Mouse (Mus musculus) adrenal gland, adult 18-20 months (tissue): ENCODE measurements around the gene Grm4. TPM values are rescaled to one million over a fixed set of nuclear protein-coding genes. Genes with fewer than 3 reads are reported as not detected.

ENCODE experiments used
- DNase-seq, 2 experiments: peaks; one replicate each; pipeline ENCODE4 v3.0.0; 2021 to 2022; ENCODE audit warnings: low spot score in 2 of 2
- long read RNA-seq, 2 experiments: library from polyadenylated mRNA; stranded (forward); transcript quantifications; one replicate each; pipeline ENCODE4 v2.0.0; 2021
- total RNA-seq, 2 experiments: library from RNA; stranded (reverse); gene quantifications; 1 replicate in 1 of 2; 2 replicates in 1 of 2; pipeline ENCODE4 v1.2.3; 2021

Gene Grm4
- 1 to 10 TPM in 1 of 2 experiments, under 1 TPM in 1; 0.80 to 1.4 TPM for total RNA-seq
- long read RNA-seq, experiment 1, result 0 reads
- long read RNA-seq, experiment 2, partial matches to known transcripts, result 1 of 1 reads
- long read RNA-seq, experiment 2, other reads (novel, unspliced or antisense), result 0 of 1 reads

DNA sequence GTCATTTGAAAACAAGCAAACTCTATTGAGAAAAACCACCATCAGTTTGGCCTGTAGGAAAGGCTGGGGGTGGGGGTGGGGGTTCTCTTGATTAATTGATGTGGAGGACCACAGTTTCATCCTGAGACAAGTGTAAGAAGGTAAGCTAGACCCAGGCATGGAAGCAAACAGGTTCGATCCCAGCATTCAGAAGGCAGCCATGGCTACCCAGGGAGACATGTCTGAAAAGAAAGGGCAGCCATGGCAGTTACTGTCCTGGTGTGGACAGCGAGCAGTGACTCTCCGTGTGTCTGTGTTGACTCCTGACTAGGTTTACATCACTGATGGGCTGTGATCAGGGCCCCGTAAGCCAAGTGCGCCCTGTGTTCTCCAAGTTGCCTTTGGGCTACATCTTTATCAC, at the start of gene Grm4:
Gene Grm4 (minus strand): TSS at position 101 of the 400 bp plus-strand sequence.
- no peak for DNase-seq

DNA sequence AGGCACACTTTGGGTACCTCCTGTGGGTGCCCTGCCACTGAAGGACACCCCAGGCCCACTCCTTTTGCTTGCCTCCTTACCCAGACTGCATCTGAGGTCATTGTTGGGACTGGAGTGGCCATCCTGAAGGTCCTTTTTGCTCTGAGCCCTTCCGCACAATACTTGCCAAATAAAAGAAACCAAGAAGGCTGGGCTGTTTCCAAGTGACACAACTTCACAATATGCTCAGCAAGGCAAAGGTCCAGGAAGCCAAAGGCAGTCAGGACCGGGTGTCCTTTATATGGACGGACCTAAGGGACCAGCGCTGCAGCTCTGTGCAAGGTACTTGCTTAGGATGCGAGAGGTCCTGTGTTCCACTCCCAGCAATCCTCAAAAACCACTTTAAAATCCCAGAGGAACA, 47.0 kb upstream of the Grm4 start:
- no peak for DNase-seq

DNA sequence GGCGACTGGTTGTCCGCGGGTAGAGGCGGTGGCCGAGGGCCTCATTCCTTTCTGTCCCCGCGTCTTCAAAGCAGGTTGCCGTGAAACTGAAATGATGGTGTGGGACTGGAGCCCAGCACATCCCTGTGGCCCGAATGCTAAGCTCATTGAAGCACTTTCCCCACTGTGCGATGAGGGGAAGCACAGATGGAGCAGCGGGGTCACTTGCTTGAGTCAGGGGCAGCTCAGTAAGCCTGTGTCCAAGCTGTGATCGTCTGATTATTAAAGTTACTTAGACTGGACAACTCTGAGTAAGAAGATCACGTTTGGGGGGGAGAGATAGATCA, 44.7 kb upstream of the Grm4 start:
- no peak for DNase-seq

DNA sequence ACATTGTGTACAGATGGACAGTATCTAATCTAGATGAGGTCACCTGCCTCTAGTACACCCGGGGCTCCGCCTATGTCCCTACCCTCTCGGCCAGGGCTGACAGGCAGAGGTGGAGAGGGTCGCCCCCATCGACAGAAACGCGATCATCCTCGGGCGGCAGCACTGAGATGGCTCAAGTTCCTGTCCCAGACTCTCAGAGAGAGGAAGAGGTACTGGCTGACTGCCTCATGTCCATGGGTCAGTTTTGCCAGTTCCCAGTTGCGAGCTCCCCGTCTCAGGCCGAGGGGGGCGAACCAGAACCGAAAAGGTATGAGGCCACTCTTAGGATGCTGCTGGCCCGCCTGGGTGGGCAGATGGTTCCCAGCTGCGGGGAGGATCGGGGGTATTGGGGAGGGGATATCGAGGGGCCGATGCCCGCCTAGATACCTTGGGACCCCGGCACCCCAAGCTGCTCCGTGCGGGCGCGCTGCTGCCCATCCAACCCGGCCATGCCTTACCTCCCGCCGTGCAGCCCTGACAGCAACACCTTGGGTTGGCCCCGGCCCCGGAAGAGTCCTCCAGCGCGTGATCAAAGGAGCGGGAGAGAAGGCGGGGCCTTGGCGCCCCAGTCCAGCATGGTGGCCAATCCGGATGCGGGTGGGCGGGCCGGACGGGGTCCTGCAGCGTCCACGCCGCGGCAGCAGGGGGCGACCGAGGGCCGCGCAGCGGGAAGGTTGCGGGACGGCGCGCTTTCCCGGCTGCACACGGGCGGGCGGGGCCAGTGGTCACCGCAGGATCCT, 44.1 kb upstream of the Grm4 start, which contains the start of gene AI413582:
Gene AI413582 (minus strand): TSS at position 594 of the 779 bp plus-strand sequence.
- DNase-seq, result peak; percentile 99

DNA sequence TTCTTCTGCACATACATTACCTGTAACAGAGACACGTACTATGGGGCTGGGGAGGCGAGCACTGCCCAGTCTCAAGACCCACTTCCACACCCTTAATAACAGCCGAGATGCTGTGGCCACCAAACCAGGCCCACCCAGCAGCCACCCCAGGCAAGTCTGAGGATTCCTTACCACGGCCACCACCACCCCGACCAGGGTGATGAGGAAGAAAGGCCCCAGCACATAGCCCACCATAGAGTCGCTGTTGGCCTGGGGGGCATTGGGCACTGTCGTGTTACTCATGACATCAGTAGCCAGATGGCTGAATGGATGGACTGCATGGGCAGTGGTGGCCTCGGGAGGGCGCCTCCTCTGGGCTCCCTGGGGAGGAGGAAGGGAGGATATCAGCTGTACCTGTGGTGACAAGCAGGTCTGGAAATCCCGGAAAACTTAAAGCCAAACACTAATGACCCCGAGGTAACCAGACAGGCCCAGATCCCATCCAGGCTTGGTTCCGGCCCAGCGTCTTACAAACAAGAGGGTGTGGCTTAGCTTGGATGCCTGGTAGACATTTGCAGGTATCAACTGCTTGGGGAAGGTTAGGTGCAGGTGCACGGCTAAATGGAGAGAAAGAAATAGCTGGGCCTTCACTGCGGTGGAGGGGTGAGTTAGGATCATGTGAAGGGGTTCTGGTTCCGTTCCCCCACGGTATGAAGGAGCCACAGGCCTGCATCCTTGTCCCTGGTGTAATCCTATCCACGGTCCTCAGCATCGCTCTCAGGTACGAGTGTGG, 43.4 kb upstream of the Grm4 start:
- DNase-seq, result no peak

DNA sequence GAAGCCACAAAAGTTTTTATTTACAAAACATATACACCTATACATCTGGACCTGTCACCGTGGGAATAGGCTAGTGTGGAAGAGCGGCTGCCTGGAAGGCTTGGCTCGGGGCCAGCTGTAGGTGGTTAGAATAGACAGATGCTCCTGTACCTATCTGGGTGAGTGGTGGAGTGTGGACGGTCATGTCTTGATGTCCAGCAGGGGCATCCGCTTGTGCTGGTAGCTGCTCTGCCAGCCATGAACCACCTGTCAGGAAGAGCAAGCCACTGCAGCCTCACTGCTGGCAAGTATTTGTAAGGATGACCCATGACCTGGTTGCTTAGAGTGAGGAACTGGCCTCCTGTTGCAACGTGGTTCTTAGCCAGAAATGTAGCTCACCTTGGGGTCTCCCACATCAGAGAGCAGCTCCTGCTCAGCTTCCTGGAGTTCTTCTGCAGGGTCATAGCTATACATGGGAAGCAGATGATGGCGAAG, 42.6 kb upstream of the Grm4 start:
- no peak for DNase-seq

DNA sequence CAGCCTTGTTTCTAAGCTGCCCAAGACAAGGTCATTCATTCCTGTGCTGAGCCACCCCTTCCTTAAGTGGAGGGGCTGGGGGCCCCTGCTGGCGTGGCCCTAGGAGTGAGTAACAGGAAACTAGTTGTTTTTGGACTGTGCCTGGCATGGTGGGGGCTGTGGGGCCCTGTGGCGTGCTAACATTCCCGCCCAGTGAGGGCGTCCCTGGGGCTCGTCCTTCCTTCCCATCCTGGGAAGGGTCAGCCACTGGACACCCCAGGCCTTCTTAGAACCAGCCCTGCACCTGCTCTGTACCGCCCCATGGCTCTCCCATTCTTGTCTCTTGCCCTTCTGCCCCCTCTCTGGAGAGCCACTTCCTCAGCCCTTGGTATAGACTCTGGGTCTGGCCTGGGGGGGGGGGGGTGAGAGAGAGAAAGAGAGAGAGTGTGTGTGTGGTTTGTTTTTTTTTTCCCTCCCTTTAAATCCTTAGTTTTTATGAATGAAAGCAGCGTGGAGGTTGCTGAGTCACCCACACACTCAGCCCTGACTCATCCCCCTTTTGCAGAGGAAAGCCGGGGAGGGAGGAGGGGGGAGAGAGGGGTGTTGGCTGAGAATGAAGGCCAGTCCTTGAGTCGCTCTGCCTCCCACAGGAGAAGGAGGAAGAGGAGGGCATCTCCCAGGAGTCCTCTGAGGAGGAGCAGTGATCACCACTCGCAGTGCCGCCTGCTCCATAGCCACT, 40.8 kb upstream of the Grm4 start:
- peak in 1 of 2 experiments; percentile 62 for DNase-seq

DNA sequence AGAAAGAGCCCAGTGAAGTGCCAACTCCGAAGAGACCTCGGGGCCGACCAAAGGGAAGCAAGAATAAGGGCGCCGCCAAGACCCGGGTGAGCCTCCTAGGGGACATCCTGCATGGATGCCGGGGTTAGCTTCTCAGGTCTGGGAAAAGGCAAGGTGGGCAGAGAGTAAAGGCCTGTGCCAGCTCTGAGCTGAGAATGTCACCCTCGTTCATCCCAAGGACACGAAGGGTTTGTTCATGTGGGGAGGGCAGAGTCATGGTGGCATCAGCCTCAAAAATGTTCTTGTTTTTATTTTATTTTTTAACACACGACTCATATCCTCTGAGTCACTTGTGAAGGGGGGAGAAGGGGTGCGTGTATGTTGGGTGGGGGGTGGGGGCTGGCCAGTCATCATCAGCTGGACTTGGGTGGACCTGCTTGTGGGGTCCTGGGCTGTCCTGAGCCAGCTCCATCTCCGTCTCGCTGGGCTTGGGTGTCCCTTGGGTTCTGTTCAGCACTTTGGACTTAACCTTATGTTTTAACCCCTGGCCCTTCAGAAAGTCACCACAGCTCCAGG, 39.8 kb upstream of the Grm4 start:
- DNase-seq, result no peak

DNA sequence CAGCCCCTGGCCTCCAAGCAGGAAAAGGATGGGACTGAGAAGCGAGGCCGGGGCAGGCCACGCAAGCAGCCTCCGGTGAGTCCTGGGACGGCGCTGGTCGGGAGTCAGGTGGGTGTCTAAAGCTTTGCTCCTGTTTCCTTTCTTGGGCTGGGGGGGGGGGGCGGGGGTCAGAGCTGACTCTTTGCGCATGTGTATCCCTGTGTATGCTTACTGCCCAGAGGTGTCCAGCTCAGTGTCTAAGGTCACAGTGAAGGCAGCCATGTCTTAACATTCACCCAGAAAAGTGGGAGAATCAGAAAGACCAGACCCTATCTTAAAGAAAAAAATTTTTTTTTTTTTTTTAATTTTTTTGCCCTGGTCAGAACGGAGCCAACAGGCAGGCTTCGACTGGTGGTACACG, 38.4 kb upstream of the Grm4 start:
- DNase-seq, result no peak

DNA sequence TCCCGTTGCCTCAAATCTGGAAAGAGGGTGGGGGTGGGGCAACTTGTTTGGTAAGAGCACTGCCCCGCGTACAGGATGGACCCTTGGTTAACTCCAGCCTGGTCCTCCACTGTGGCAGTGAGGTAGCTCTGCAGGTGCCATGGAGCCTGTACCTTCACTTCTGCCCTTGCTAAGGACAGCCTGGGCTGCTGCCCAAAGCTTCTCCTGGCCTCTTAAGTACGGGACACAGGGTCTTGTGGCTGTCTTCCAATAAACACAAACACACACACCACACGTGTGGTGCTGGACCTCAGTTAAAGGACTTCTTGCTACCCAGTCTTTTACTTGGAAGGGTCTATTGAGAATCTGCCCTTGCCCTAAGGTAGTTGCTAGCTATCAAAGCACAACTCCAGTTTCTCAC, 37.6 kb upstream of the Grm4 start:
- DNase-seq, result no peak

DNA sequence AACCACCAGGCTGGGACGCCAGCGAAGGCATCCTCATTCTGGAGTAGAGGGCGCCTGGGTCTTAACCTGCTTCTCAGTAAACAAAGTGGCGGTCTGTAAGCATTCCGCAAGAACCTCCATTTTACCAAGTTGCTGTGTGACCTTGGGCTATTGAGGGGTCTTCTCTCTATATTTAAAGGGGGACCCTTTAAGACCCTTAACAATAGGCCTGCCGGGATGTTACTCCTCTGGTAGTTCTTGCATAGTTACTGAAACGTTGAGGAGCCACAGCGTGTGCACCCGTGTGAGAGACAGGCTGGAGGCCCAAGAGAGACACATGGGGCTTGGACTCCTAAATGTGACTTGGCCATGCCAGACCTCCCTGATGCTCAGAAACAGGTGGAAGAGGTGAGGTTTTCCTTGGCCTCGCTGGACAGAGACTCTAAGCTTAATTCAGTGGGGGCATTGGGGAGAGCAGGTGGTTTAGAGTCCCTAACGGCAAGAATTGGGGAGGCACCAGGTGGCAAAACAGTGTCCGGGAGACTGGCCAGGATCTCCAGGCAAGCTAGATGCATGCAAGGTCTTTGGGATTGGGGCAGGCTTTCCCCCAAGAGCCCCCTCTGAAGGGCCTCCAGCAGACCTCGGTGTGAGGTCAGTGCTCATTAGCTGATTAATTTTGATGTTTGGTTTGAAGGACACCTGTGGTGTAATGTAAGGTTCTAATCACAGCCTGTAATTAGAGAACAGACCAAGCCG, 36.9 kb upstream of the Grm4 start:
- no peak for DNase-seq

DNA sequence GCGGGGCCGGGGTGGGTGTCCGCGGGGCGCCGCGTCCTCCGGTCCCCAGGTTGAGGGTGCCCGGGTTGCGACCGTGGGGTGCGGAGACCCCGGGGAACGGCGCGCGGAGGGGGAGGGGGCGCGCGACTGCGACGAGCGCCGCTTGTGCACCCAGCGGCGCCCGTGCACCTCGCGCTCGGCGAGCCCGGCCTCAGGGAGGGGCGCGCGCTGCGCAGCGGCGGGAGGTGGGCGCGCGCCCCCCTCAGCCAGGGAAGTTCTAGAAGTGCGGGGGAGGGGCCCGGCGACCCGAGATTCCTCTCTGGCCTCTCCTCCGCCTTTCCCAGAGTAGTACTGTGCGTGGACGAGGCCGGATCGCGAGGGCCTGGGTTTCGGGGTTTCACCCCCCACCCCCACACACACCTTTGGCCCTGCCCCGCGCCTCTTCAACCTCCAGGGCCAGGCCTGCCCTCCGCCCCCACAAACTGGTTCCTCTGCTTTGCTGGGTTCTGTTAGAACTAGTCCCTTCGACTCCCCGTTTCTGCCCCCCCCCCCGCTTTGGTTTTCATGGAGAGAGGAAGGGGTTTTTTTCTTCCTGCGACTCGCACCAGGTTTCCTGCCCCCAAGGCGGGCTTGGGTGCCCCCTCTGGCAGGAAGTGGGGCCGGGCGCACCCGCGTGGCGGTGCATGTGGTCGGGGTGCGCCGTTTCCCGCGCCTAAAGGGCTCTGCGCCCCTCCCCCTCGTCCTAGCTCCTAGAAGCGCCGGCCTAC, 36.2 kb upstream of the Grm4 start:
- peak in 1 of 2 experiments; percentile 52 for DNase-seq

DNA sequence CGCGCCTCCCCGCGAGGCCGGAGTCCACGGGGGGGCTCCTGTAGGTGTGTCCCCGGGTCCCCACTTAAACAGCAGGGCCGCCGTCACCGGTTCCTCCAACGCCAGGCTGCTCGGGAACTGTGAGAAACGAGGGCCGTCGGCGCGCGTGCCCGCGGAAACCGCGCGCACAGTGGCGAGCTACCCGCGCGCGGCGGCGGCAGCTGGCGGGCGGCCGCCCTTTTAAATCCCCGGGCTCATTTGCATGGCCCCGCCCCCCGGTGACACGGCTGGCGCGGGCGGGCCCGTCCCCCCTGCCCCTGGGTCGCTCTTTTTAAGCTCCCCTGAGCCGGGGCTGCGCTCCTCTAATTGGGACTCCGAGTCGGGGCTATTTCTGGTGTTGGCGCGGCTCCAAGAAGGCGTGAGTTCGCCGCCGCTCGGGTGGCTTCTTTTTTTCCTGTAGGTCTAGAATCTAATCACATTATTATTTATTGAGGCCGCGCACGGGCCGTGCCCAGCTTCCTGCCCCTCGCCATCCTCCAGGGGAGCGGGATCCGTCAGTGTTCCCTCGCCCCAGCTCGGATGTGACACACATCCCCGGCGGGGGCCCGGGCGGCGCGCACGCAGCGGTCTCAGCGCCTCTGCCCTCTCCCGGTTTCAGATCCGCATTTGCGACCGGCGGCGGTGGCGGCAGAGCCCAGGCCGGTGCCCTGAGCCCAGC, 35.3 kb upstream of the Grm4 start, which contains the start of gene Hmga1:
Gene Hmga1 (plus strand): TSS at position 183 of the 697 bp plus-strand sequence.
- DNase-seq, result peak; percentile 84 to 89

DNA sequence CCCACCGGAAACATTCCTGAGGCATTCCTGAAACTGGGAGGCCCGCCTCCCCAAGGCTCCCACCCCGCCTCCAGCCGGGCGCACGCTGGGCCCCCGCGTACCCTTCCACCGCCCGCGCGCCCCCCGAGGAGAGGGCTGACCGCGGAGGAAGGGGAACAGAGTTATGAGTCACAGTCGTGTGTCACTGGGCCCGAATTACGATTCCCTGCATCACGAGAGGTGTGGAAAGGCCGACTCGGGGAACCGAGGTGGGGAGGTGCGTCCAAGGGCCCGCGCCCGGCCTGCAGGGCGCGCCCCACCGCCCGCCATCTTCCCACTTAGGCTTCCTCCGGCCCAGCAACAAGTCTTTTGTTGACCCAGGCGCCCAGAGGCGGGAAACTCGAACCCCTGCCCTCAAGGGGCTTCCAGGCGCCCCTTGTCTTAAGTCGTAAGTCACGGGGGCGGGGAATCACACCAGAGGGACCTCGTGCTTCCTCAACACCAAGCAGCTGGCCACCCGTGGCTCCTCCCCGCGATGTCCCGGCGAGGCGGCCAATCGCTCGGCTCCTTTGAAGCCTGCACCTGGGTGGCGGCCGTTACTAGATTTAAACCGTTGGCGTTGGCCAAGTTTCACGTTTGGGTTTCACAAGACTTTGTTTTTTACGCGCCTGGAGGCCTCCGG, 34.4 kb upstream of the Grm4 start:
- peak; percentile 56 to 58 for DNase-seq

DNA sequence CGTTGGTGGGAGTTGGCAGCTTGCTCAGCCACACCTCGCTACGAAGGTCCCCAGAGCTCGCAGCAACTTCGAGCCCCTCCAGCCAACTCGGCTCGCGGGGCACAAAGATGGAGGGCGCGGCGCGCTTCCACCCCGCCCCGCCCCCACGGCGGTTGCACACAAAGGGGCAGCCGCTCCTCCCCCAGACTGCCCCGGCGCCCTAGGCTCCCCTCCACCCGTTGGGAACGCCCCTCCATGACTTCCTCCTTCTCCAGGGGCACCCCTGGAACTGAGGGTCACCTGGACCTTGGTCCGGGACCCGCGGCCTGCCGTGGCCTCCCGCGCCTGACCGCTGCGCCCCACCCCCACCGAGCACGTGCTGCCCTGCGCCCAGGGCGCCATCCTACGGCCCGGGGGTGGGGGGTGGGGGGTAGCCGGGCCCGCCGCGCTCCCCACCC, 33.9 kb upstream of the Grm4 start:
- DNase-seq, result peak in 1 of 2 experiments; percentile 57

DNA sequence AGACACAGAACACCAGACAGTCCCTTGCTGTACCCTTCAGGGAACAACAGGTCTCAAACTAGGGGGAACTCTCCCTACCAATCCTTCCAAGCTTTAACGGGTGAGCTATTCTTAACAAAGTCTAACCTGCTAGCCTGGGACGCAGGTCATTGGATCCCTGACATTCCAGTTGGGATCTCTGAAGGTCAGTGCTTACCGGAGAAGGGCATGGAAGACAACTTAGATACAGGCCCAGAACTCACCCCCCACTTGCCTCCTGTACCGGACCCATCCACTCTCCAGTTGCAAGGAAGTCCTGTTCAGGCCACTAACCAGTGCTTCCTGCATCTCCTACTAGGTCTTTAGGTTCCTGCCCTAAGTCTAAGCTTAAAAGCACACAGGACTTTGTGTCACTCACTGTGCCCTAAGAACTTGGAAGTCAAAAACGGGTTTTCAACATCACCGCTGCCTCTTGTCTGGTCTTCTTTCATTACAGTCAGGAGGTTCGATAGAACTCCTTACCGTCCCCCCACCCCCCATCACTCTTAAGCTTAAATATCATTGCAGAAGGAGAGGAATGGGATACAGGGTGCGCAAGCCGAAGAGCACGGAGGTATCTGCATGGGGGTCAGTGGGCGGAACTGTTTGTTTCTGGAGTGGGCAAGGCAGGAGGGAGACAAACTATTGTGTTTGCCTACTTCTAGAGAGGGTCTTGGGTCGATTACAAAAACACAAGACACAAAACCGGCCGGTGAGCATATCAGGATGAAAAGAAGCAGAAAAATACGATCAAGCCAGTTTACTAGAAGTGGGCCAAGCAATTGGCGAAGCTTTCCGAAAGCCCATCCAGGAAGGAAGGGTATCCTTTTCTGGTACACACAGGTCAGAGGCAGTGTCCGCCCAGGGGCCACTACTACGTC, 33.1 kb upstream of the Grm4 start:
- DNase-seq, result no peak
